In genomic region chr10:41070693-41071651, GRCm38 (mm10) we compare ENCODE assay signal across 9 mouse cellular contexts. TPM values are rescaled to one million over a fixed set of nuclear protein-coding genes. Genes with fewer than 3 reads are reported as not detected.
DNase-seq lines count a peak whose midpoint lies in the region; ATAC-seq lines count a peak whose summit lies in the region.
"Had no signal": no experiment of that assay in that cellular context is flagged by ENCODE, and none has a peak within 500 bp of the region (broad histone marks: within the 10 kb centered on the region; RNA-seq: fewer than 3 reads in every experiment).

No protein-coding gene starts in this region.

- WGBS in heart, embryonic 10.5 days = 4% methylated on average over 68 of the region's 68 CpGs
- WGBS in forebrain, embryonic 11.5 days = 2% methylated on average over 68 of the region's 68 CpGs
- 2% methylated on average over 68 of the region's 68 CpGs for WGBS in neural tube, embryonic 13.5 days

- no peak for DNase-seq in heart, embryonic 10.5 days (ENCODE audit: low spot score)
- DNase-seq in heart, adult 9 months (ENCODE audit: low spot score in 2 of 2) = no peak
- peak; percentile 81 for DNase-seq in brain, adult 2 months (ENCODE audit: low read depth, low spot score)
- peak; percentile 66 for DNase-seq in forebrain, embryonic 11.5 days (ENCODE audit: low spot score)
- DNase-seq in layer of hippocampus, adult 9-11 months = peak; percentile 24
- DNase-seq in urinary bladder, postnatal 14 days (ENCODE audit: low spot score) = no peak

- H3K36me3 ChIP-seq in heart, embryonic 10.5 days = no peaks in the 10 kb centered on the region
- H3K36me3 ChIP-seq in forebrain, embryonic 11.5 days (ENCODE audit: control insufficient read depth, insufficient read depth, low read length) = no peaks in the 10 kb centered on the region
- H3K36me3 ChIP-seq in neural tube, embryonic 13.5 days = no peaks in the 10 kb centered on the region

- peaks cover 51% of the 10 kb centered on the region for H3K27me3 ChIP-seq in heart, embryonic 10.5 days (ENCODE audit: insufficient read depth, poor library complexity, severe bottlenecking)
- peaks cover 22% of the 10 kb centered on the region for H3K27me3 ChIP-seq in forebrain, embryonic 11.5 days (ENCODE audit: control insufficient read depth, insufficient read depth, low read length)
- H3K27me3 ChIP-seq in neural tube, embryonic 13.5 days = peaks cover 57% of the 10 kb centered on the region

- no peaks in the 10 kb centered on the region for H3K9me3 ChIP-seq in heart, embryonic 10.5 days
- no peaks in the 10 kb centered on the region for H3K9me3 ChIP-seq in forebrain, embryonic 11.5 days (ENCODE audit: control insufficient read depth, low read length)
- H3K9me3 ChIP-seq in neural tube, embryonic 13.5 days = no peaks in the 10 kb centered on the region

- no peak overlapping the region; the same call in 1 of the 2 replicates for H3K9ac ChIP-seq in forebrain, embryonic 11.5 days (ENCODE audit: low read length)
- peak overlapping the region; percentile 61 for H3K9ac ChIP-seq in neural tube, embryonic 13.5 days

- peak overlapping the region; percentile 51 for H3K4me3 ChIP-seq in heart, embryonic 10.5 days
- peak overlapping the region; percentile 35 for H3K4me3 ChIP-seq in forebrain, embryonic 11.5 days (ENCODE audit: low read depth, low read length)
- peak overlapping the region; percentile 49 for H3K4me3 ChIP-seq in neural tube, embryonic 13.5 days

- ATAC-seq in forebrain, embryonic 11.5 days (replicated peaks; ENCODE audit: low FRiP score) = 0 out of 2 replicates have a peak, but pooled peaks have one; percentile 10
- peak; percentile 76 for ATAC-seq in neural tube, embryonic 13.5 days (ENCODE audit: low read depth)
- no peak for ATAC-seq in activated CD4-positive, CD25-positive, alpha-beta regulatory T cell, adult 4 months

- peak overlapping the region; percentile 75 for H3K4me2 ChIP-seq in forebrain, embryonic 11.5 days (ENCODE audit: low read depth, low read length, severe bottlenecking)
- H3K4me2 ChIP-seq in neural tube, embryonic 13.5 days = peak overlapping the region; percentile 85

- peaks cover 18% of the 10 kb centered on the region for H3K4me1 ChIP-seq in heart, embryonic 10.5 days
- H3K4me1 ChIP-seq in forebrain, embryonic 11.5 days (replicated peaks; ENCODE audit: control insufficient read depth, insufficient read depth, low read length) = peaks cover 9% of the 10 kb centered on the region
- H3K4me1 ChIP-seq in neural tube, embryonic 13.5 days (replicated peaks) = peaks cover 22% of the 10 kb centered on the region

- H3K27ac ChIP-seq in heart, embryonic 10.5 days = no peak overlapping the region
- no peak overlapping the region for H3K27ac ChIP-seq in forebrain, embryonic 11.5 days (ENCODE audit: low read depth, low read length)
- no peak overlapping the region for H3K27ac ChIP-seq in neural tube, embryonic 13.5 days (replicated peaks)
- H3K27ac ChIP-seq: macrophage had no signal

RNA-seq across cellular contexts. Expression of gene Gpr6, which starts 1.1 kb away (rescaled TPM):
- polyA plus RNA-seq in heart, embryonic 10.5 days (2016; fragmentation: Nextera tagmentation; extraction: Ambion mirVana) = not detected in 2 replicates
- not detected in 2 replicates for polyA plus RNA-seq in forebrain, embryonic 11.5 days (2014; fragmentation: Nextera tagmentation; extraction: Ambion mirVana)
- 0.22 TPM in 1 of 2 replicates, not detected in the other for polyA plus RNA-seq in neural tube, embryonic 13.5 days (2015; fragmentation: Nextera tagmentation; extraction: Ambion mirVana)
- polyA plus RNA-seq in activated CD4-positive, CD25-positive, alpha-beta regulatory T cell, adult 4 months (2017; shearing (Covaris generic)) = not detected
- polyA plus RNA-seq: macrophage had no signal

Comparison
In these comparisons a context has a peak if more than half of its experiments do, and no peak if none do; other contexts are left out.
1. DNase-seq: peak in brain, adult 2 months (single experiment), forebrain, embryonic 11.5 days (single experiment) and layer of hippocampus, adult 9-11 months (single experiment); none in heart, embryonic 10.5 days (single experiment), heart, adult 9 months (0 of 2) and urinary bladder, postnatal 14 days (single experiment).
2. Peak in every context shown above with its lines, with median percentiles within 50 percentile points of each other: H3K4me3 ChIP-seq.